Mouse (Mus musculus) liver, embryonic 12.5 days (tissue): Measurements from ENCODE around the gene Adgrf5. TPM values are rescaled to one million over a fixed set of nuclear protein-coding genes. Genes with fewer than 3 reads are reported as not detected.

Source experiments
- ATAC-seq: fragments of 200-750 bp; cut with Nextera tagmentation; 2 replicates; pipeline ENCODE4 v1.8.0; 2017; ENCODE audit warnings: moderate number of reproducible peaks, mild to moderate bottlenecking, moderate library complexity
- H3K27ac ChIP-seq: fragments of 300-500 bp; sonication (generic); 2 replicates; pipeline ENCODE4 v1.5.1; 2016; ENCODE audit warnings: mild to moderate bottlenecking
- H3K27me3 ChIP-seq: fragments of 300-500 bp; sonication (generic); replicated peaks from 2 replicates; pipeline ENCODE4 v1.6.1; 2016; ENCODE audit warnings: mild to moderate bottlenecking, moderate library complexity
- H3K36me3 ChIP-seq: fragments of 300-500 bp; sonication (generic); 2 replicates; pipeline ENCODE4 v1.6.1; 2016; ENCODE audit warnings: mild to moderate bottlenecking, moderate library complexity
- H3K4me1 ChIP-seq: fragments of 300-500 bp; sonication (generic); 2 replicates; pipeline ENCODE4 v1.6.1; 2016
- H3K4me2 ChIP-seq: fragments of 300-500 bp; sonication (generic); 2 replicates; pipeline ENCODE4 v1.6.1; 2016; ENCODE audit warnings: mild to moderate bottlenecking, moderate library complexity
- H3K4me3 ChIP-seq: fragments of 300-500 bp; sonication (generic); 2 replicates; pipeline ENCODE4 v1.5.1; 2016; ENCODE audit warnings: mild to moderate bottlenecking, moderate library complexity
- H3K9ac ChIP-seq: fragments of 300-500 bp; sonication (generic); 2 replicates; pipeline ENCODE4 v1.6.1; 2016; ENCODE audit warnings: mild to moderate bottlenecking, moderate library complexity
- H3K9me3 ChIP-seq: fragments of 300-500 bp; sonication (generic); replicated peaks from 2 replicates; pipeline ENCODE4 v1.6.1; 2016; ENCODE audit warnings: mild to moderate bottlenecking, moderate library complexity
- WGBS: fragments of 180-500 bp; shearing (Covaris S2); methylation state at CpG from one replicate; pipeline ENCODE4 v1.1.7; 2016; ENCODE audit not compliant: insufficient replicate concordance; 5-methylcytosine and 5-hydroxymethylcytosine counted together
- polyA plus RNA-seq: library from polyadenylated mRNA; unstranded; fragments of >200 nt; fragmentation: Nextera tagmentation; extraction: Ambion mirVana; gene quantifications from 2 replicates; pipeline ENCODE4 v1.2.1, GENCODE M21; 2016

The Adgrf5 gene
- polyA plus RNA-seq, 1 experiment from 2014 or later, result 5.9 TPM

DNA sequence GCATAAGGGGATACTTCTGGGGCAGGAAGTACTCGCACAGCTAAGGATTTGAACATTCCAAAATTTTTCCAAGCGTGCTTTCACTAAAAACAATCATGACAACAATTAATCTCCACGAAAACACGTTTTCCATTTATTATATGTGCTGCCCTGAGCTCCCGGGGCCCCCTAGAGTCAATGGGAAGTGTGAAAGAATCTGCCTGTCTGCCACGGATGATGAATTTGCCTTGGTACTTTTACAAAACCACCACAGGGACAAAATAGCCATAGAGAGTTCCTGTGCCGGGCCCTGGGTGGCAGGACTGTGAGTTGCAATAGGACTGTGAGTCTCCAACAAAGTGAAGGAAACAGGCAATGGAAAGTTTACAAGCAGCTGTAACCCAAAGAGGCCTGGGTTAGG, 52.9 kb downstream of the Adgrf5 start:
- Histone ChIP-seq H3K9me3 (no peaks in the 10 kb centered on the region), H3K27ac (no peak overlapping the region), H3K4me3 (no peak overlapping the region), H3K4me1 (no peaks in the 10 kb centered on the region), H3K9ac (no peak overlapping the region), H3K36me3 (no peaks in the 10 kb centered on the region), H3K4me2 (no peak overlapping the region), H3K27me3 (no peaks in the 10 kb centered on the region)
- ATAC-seq, result no peak
- 47% methylated on average over 7 of the region's 7 CpGs for WGBS

DNA sequence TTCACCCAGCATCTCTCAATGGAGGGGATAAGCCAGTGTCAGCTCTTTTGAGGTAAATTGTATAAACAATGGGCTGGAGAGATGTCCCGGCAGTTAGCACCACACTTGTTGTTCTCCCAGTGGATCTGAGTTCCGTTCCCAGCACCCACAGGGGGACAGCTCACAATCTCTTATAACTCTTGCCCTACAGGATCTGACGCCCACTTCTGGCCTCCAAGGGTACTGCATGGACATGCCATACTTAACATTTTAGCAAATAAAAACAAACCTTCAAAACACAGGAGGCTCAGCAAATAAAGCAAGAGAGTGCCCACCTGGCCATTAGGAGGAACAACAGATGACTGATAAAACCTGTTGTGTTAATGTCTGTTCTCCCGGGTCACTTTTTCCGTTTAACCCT, 59.0 kb downstream of the Adgrf5 start:
- no peaks in the 10 kb centered on the region for H3K36me3 ChIP-seq

DNA sequence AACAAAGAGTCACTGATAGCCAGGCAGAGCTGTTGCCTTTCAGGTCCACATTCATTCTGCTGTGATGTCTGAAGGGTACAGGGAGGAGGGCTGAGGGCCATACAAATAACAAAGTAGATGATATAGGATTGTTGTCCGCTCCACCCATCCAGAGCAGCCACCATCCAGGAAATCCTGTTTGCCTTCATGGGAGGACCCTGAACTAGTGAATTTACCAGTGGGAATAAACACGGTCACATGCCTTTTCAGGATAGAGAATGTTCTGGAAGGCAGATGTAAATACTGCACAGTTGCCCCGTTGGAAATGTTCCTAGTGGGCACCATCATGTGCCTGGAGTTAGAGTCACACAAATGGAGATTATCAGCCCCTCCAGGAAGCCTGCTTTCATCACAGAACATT, 60.1 kb downstream of the Adgrf5 start:
- 59% methylated on average over 3 of the region's 3 CpGs for WGBS
- no peak for ATAC-seq

More for the DNA sequence above, 59.0 kb downstream of the Adgrf5 start:
- 74% methylated on average over 5 of the region's 5 CpGs for WGBS
- no peak overlapping the region for H3K27ac ChIP-seq
- H3K4me3 ChIP-seq, result no peak overlapping the region
- no peak for ATAC-seq
- H3K27me3 ChIP-seq, result no peaks in the 10 kb centered on the region
- H3K9ac ChIP-seq, result no peak overlapping the region
- H3K4me2 ChIP-seq, result no peak overlapping the region
- H3K4me1 ChIP-seq, result no peaks in the 10 kb centered on the region
- no peaks in the 10 kb centered on the region for H3K9me3 ChIP-seq

DNA sequence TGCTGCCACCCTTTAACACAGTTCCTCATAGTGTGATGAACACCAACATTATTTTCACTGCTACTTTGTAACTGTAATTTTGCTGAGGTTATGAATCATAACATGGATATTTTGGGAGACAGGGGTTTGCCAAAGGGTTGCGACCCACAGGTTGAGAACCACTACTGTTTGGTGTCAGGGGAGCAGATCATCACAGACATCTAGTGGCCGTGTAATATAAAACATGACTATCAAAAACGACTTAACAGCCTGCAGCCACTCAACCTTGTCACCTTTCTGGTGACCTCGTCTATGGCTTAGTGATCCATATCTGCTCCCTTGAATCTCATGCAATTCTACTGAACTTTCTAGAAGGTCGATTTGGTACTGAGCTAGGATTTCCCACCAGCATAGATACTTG, 63.7 kb downstream of the Adgrf5 start:
- WGBS, result 55% methylated on average over 5 of the region's 5 CpGs
- H3K9me3 ChIP-seq, result no peaks in the 10 kb centered on the region
- H3K27ac ChIP-seq, result no peak overlapping the region
- H3K4me2 ChIP-seq, result no peak overlapping the region
- no peaks in the 10 kb centered on the region for H3K4me1 ChIP-seq
- no peak for ATAC-seq
- no peaks in the 10 kb centered on the region for H3K36me3 ChIP-seq
- no peak overlapping the region for H3K9ac ChIP-seq
- no peak overlapping the region for H3K4me3 ChIP-seq
- H3K27me3 ChIP-seq, result no peaks in the 10 kb centered on the region; the same call in 1 of the 2 replicates

More for the DNA sequence above, 60.1 kb downstream of the Adgrf5 start:
- H3K27ac ChIP-seq, result no peak overlapping the region
- H3K9me3 ChIP-seq, result no peaks in the 10 kb centered on the region
- no peak overlapping the region for H3K4me2 ChIP-seq
- no peaks in the 10 kb centered on the region; the same call in 1 of the 2 replicates for H3K27me3 ChIP-seq
- H3K4me1 ChIP-seq, result no peaks in the 10 kb centered on the region
- no peak overlapping the region for H3K9ac ChIP-seq
- H3K4me3 ChIP-seq, result no peak overlapping the region
- H3K36me3 ChIP-seq, result no peaks in the 10 kb centered on the region

DNA sequence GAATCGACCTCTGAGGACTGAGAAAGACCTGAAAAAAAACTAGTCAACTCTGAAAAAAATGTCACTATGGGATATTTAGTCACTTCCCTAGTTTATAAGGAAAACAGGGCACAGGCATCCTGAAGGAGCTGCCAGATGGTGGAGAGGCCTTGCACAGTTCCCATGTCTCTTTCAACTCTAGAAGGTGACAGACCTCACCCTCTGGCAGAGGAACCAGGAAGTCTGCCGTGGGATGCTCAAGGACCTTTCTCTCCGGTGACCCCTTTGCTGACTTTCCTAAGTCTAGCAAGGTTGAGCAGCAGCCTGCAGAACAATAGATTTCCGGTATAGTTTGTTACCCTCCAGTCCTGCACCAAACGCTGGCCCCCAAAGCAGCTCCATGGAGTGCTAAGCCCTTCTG, 71.4 kb downstream of the Adgrf5 start:
- no peak overlapping the region for H3K9ac ChIP-seq
- ATAC-seq, result no peak
- no peaks in the 10 kb centered on the region for H3K9me3 ChIP-seq
- H3K4me2 ChIP-seq, result no peak overlapping the region
- H3K4me3 ChIP-seq, result no peak overlapping the region
- 43% methylated on average over 5 of the region's 5 CpGs for WGBS
- H3K27me3 ChIP-seq, result no peaks in the 10 kb centered on the region
- no peak overlapping the region for H3K27ac ChIP-seq
- H3K4me1 ChIP-seq, result no peaks in the 10 kb centered on the region
- no peaks in the 10 kb centered on the region for H3K36me3 ChIP-seq

DNA sequence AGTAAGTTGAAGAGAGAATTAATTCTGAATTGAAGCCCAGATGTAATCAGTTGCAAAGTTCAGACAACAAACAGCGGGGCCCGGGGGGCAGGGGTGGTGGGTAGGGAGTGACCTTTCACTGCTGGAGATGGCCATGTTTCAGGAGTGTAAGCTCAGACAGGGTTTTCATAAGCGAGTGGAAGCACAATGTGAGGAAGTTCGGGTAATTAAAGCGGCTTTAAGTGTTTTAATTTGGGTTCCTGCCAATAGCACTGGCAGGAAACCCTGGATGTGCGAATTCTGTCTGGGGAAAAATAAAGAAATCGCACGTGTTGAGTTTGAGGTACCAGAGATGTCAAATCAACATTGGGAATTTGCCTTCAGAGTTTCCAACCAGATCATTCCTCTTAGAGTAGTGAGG, 74.2 kb downstream of the Adgrf5 start:
- Histone ChIP-seq H3K27ac (no peak overlapping the region), H3K4me1 (no peaks in the 10 kb centered on the region), H3K4me2 (no peak overlapping the region), H3K9ac (no peak overlapping the region), H3K9me3 (no peaks in the 10 kb centered on the region), H3K27me3 (no peaks in the 10 kb centered on the region), H3K4me3 (no peak overlapping the region), H3K36me3 (no peaks in the 10 kb centered on the region)
- no peak for ATAC-seq
- WGBS, result 73% methylated on average over 8 of the region's 8 CpGs

DNA sequence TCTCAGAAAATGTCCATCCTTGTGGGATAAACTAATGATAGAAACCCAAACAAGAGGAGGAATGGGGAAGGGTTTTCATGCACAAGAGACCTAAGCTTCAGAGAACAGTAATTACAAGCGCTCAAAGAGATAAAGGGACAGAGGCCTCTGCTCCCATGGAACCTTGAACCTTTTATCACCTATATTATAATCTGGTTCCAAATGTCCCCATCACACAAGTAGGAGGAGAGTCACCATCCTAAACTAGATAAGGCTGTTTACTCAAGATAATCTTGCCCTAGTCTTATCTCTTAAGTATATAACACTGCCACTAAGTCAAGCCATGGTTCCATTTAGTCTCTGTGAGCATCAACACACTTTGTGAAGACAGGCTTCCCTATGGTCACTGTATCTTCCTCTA, 91.0 kb downstream of the Adgrf5 start:
- ATAC-seq, result no peak
- no peaks in the 10 kb centered on the region for H3K27me3 ChIP-seq
- no peak overlapping the region for H3K4me3 ChIP-seq
- H3K4me2 ChIP-seq, result no peak overlapping the region
- no peaks in the 10 kb centered on the region for H3K9me3 ChIP-seq
- H3K27ac ChIP-seq, result no peak overlapping the region
- no peak overlapping the region for H3K9ac ChIP-seq
- no peaks in the 10 kb centered on the region for H3K36me3 ChIP-seq
- no peaks in the 10 kb centered on the region for H3K4me1 ChIP-seq
- 71% methylated on average over 1 of the region's 1 CpGs for WGBS

DNA sequence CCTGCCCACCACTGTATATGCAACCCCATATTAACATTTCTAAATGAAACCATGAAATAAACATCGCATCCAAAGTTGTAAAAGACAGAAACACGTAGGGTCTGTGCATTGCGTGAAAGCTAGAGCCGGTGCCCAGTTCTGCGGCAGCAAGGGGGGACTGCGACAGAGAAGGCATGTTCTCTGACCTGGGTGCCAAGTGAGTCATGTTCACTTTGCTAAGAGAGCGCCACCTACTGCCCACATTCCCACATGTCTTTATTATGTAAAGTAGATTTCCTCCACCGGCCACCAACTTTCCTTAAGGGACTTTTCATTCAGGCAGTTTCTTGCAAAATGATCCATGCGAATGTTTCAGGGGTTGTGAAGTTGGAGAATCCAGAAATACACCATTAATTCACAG, 98.3 kb downstream of the Adgrf5 start:
- Histone ChIP-seq H3K27ac (no peak overlapping the region), H3K27me3 (no peaks in the 10 kb centered on the region), H3K4me1 (no peaks in the 10 kb centered on the region; the same call in 1 of the 2 replicates), H3K36me3 (no peaks in the 10 kb centered on the region), H3K9ac (no peak overlapping the region), H3K9me3 (no peaks in the 10 kb centered on the region), H3K4me3 (no peak overlapping the region), H3K4me2 (no peak overlapping the region)
- 19% methylated on average over 9 of the region's 9 CpGs for WGBS
- ATAC-seq, result no peak

DNA sequence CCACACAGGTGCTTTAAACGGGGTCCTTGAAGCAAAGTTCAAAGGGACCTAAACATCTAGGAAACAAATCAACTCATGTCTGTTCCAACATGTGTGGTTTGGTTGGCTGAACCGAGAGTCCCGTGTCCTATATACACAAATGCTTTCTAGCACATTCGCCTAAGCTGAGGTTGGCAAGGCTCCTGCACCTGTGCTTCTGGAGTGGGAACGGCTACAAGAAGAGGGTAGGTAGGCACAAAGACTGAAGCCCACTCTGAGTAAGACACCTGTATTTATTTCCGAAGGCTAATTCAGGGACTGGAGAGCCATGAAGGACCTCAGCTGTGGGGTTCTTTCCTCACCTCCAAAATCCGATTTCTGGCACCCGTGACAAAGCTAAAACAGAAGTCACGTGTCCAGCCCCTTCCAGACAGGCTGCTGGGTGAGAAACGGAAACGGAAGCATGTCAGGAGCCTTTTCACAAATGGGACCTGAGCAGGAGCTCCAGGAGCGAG, 99.5 kb downstream of the Adgrf5 start:
- H3K4me2 ChIP-seq, result no peak overlapping the region
- ATAC-seq, result no peak
- H3K27ac ChIP-seq, result no peak overlapping the region
- WGBS, result 68% methylated on average over 12 of the region's 12 CpGs
- H3K9me3 ChIP-seq, result no peaks in the 10 kb centered on the region
- H3K4me1 ChIP-seq, result no peaks in the 10 kb centered on the region; the same call in 1 of the 2 replicates
- no peaks in the 10 kb centered on the region for H3K27me3 ChIP-seq
- no peak overlapping the region for H3K9ac ChIP-seq
- H3K36me3 ChIP-seq, result no peaks in the 10 kb centered on the region
- no peak overlapping the region for H3K4me3 ChIP-seq

DNA sequence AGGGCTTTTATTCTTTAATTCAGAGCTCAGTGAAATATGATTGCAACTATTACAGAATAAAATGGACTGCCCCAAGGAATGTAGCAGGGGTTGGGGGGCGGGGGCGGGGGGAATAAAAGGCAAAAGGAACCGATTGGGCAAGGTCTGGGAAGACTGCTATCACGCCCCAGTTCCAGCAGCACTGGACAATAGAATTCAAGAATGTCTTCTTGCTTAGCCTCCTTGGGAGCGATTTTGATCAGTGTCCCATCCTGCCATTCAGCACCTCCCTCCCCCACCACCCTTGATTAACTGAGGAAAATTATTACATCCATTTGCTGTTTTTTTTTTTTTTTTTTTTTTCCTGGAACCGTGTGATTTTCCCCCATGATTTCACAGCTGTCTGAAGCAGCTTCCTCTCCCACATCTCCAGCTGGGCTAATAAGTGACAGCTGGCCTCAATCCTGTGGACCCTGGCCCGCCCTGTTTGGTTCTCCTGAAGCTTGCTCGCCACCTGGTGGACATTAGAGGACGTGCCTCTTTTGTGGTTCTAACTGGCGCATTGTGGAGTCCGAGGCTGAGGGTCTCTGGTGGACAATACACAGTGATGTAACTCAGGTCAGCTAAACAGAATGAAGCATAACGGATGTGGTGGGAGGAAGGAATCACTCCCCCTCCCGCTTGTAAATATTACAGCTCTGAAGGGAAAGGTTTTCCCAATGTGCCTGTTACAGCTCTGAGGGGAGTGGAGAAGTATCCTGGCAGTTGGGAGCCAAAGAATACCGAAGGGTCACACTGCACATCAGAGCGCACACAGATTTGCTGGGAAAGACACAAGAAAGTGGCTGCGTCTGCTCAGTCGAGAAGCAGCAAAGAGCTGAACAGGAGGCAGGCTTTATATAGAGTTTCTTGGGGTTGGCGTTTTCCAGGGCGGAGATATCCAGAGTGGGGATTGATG, 100.3 kb downstream of the Adgrf5 start:
- no peaks in the 10 kb centered on the region for H3K27me3 ChIP-seq
- H3K4me3 ChIP-seq, result no peak overlapping the region
- no peak overlapping the region for H3K4me2 ChIP-seq
- H3K9ac ChIP-seq, result no peak overlapping the region
- no peak overlapping the region for H3K27ac ChIP-seq
- WGBS, result 34% methylated on average over 19 of the region's 19 CpGs
- no peaks in the 10 kb centered on the region for H3K36me3 ChIP-seq
- H3K4me1 ChIP-seq, result no peaks in the 10 kb centered on the region; the same call in 1 of the 2 replicates
- H3K9me3 ChIP-seq, result no peaks in the 10 kb centered on the region
- peak; percentile 52 for ATAC-seq

DNA sequence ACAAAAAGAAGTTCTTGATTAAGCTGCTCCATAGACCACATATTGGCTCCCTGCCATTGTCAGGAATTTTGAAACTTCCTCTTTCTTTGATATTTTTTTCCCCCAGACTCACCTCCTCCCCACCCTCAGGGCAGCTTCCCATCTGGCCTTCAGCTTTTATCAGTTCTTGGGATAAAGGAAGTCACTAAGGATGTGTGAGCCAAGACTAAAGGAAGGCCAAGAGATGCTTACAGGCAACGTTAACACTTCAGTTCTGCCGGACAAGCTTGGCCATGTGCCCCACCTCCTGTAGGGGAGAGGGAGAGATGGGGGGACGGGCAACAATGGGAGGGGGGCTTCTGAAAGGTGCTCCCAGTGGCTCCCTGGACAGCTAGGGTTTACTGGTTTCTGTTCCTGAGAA, 109.8 kb downstream of the Adgrf5 start:
- Histone ChIP-seq H3K4me3 (no peak overlapping the region), H3K9me3 (no peaks in the 10 kb centered on the region), H3K27me3 (no peaks in the 10 kb centered on the region), H3K4me1 (no peaks in the 10 kb centered on the region), H3K4me2 (no peak overlapping the region), H3K36me3 (no peaks in the 10 kb centered on the region), H3K9ac (no peak overlapping the region), H3K27ac (no peak overlapping the region)
- no peak for ATAC-seq
- WGBS, result 17% methylated on average over 3 of the region's 3 CpGs

DNA sequence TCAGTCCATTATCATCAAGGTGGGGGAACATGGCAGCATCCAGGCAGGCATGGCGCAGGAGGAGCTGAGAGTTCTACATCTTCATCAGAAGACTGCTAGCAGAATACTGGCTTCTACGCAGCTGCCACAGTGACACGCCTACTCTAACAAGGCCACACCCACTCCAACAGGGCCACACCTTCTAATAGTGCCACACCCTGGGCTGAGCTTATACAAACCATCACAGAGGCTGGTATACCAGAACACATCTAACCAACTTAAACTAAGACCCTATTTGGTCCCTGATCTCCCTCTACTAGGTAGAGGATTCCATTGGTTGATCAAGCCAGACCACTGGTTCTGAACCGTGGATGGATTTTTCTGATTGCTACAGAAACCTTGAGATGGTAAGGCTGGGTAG, 112.3 kb downstream of the Adgrf5 start:
- no peak overlapping the region for H3K9ac ChIP-seq
- H3K4me2 ChIP-seq, result no peak overlapping the region
- no peak overlapping the region for H3K4me3 ChIP-seq
- H3K9me3 ChIP-seq, result no peaks in the 10 kb centered on the region
- H3K27me3 ChIP-seq, result no peaks in the 10 kb centered on the region
- no peaks in the 10 kb centered on the region for H3K36me3 ChIP-seq
- WGBS, result 57% methylated on average over 4 of the region's 4 CpGs
- ATAC-seq, result no peak
- no peaks in the 10 kb centered on the region for H3K4me1 ChIP-seq
- H3K27ac ChIP-seq, result no peak overlapping the region
